Mouse (Mus musculus) C2C12 (cell line): ENCODE results near the gene Sidt2. TPM values are rescaled to one million over a fixed set of nuclear protein-coding genes. Genes with fewer than 3 reads are reported as not detected.

ENCODE experiments used
- H3K27me3 ChIP-seq: one replicate; pipeline ENCODE4 v1.6.1; 2011; ENCODE audit not compliant: control insufficient read depth, insufficient read depth, insufficient read length
- H3K36me3 ChIP-seq: one replicate; pipeline ENCODE4 v1.6.1; 2011; ENCODE audit not compliant: control insufficient read depth, insufficient read depth
- H3K4me3 ChIP-seq: one replicate; pipeline ENCODE4 v1.5.1; 2011; ENCODE audit warnings: mild to moderate bottlenecking, control low read depth; ENCODE audit not compliant: poor library complexity, insufficient read depth, severe bottlenecking
- H3K79me2 ChIP-seq: one replicate; pipeline ENCODE4 v1.6.1; 2011; ENCODE audit not compliant: control insufficient read depth, insufficient read depth
- H3K79me3 ChIP-seq: one replicate; pipeline ENCODE4 v1.6.1; 2011; ENCODE audit warnings: low read depth, control low read depth
- H3ac ChIP-seq: one replicate; pipeline ENCODE3; 2011; ENCODE audit warnings: low read depth; ENCODE audit not compliant: control insufficient read depth, insufficient read length
- CEBPB ChIP-seq: IDR thresholded peaks from one replicate; pipeline ENCODE4 v1.6.1; 2011; ENCODE audit warnings: low read depth, mild to moderate bottlenecking, control low read depth, moderate library complexity
- CTCF ChIP-seq: IDR thresholded peaks from one replicate; pipeline ENCODE4 v1.5.1; 2011; ENCODE audit not compliant: control insufficient read depth, insufficient read depth, insufficient read length
- FOSL1 ChIP-seq: IDR thresholded peaks from one replicate; pipeline ENCODE4 v1.8.0; 2011; ENCODE audit warnings: mild to moderate bottlenecking, low read length; ENCODE audit not compliant: poor library complexity, insufficient read depth, severe bottlenecking
- MAX ChIP-seq: IDR thresholded peaks from one replicate; pipeline ENCODE4 v1.6.1; 2011; ENCODE audit warnings: mild to moderate bottlenecking, control low read depth
- MYOD1 ChIP-seq: IDR thresholded peaks from one replicate; pipeline ENCODE4 v1.6.1; 2011; ENCODE audit warnings: low read depth; ENCODE audit not compliant: control insufficient read depth, insufficient read length
- MYOG ChIP-seq: IDR thresholded peaks from one replicate; pipeline ENCODE4 v1.6.1; 2011; ENCODE audit not compliant: control insufficient read depth, insufficient read length; ENCODE audit errors: extremely low read depth
- USF1 ChIP-seq: IDR thresholded peaks from one replicate; pipeline ENCODE4 v1.6.1; 2011; ENCODE audit warnings: low read depth, mild to moderate bottlenecking, control low read depth, moderate library complexity
- polyA plus RNA-seq: library from polyadenylated mRNA; unstranded; fragments of >200 nt; fragmentation: generic; extraction: Trizol; gene quantifications from one replicate; pipeline ENCODE4 v1.2.1, GENCODE M21; 2012; ENCODE audit warnings: missing spikeins

Sidt2 gene
- polyA plus RNA-seq, 1 experiment, result 50.2 TPM

- peaks cover 15% of the 10 kb centered on the region for H3K36me3 ChIP-seq
- no peak overlapping the region for H3K4me3 ChIP-seq
- no peaks in the 10 kb centered on the region for H3K27me3 ChIP-seq
- H3K79me2 ChIP-seq, result no peaks in the 10 kb centered on the region
- H3K79me3 ChIP-seq, result no peaks in the 10 kb centered on the region
- no peak overlapping the region for H3ac ChIP-seq
- TF ChIP-seq CTCF, result no peak
- TF ChIP-seq MAX, result no peak
- TF ChIP-seq USF1, result no peak
- no peak for TF ChIP-seq MYOG
- no peak for TF ChIP-seq CEBPB
- no peak for TF ChIP-seq MYOD1
- no peak for TF ChIP-seq FOSL1
These were observed 8.7 kb downstream of the Sidt2 start for GRCm38 (mm10) chr9:45946182-45946871.

DNA sequence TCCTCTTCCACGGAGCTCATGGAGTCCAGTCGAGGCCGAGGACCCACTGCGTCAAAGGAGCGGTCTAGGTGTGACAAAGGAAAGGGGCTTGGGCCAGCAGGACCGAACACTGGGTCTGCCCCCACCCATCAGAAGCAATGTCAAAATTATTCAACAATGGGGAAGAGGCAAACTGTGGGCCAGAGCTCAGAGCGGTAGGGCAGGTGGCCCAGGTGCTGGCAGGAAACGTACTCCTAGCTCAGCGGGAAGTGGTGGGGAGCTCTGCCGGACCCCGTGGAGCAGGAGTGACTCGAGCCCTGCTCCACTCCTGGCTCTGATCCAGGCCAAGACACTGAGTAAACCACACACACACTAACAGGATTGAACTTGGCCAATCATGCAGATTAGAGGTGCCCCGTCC, 9.3 kb downstream of the Sidt2 start:
- Histone ChIP-seq H3K27me3 (no peaks in the 10 kb centered on the region), H3K79me3 (no peaks in the 10 kb centered on the region), H3K79me2 (no peaks in the 10 kb centered on the region), H3K4me3 (no peak overlapping the region), H3K36me3 (peaks cover 13% of the 10 kb centered on the region), H3ac (no peak overlapping the region)
- TF ChIP-seq MYOD1 (no peak), CTCF (no peak), MAX (no peak), FOSL1 (no peak), USF1 (no peak), MYOG (no peak), CEBPB (no peak)

DNA sequence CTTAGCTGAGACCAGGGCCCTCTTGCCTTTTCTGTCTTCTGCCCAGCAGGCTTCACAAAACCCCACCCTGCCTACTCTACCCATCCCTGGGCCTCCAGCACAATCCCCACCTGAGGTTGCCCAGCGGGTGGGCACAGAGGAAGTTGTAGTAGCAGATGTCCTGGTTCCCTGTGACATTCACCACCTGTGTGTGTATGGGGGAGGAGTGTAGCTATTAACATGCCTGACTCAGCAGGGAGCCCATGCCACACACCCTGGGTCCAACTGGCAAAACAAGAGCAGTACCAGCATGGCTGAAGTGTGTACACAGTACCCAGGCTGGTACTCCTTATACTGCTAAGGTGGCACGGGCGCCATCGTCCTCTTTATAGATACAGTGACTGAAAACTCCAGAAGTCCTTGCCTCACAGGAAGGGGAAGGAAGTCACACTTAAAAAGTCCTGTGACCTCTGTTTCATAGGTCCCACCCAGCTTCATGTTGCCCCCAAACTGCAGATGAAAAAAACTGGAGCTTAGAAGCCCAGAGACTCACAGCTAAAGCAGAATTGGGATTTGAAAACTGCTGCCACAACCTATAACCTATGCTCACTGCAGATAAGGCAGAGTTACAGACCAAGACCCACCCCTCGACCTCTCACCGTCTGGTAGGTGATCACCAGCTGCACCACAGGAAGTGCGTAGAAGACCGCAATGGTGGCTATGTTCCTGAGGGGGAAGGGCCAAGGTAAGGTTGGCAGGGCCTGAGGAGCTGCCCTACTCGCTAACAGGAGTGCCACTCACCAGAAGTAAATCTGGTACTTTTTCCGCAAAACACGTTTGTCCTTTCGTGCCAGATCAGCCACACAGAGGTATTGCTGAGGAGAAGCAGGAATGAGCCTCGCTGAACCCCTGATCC, 10.3 kb downstream of the Sidt2 start:
- Histone ChIP-seq H3K27me3 (no peaks in the 10 kb centered on the region), H3K79me3 (no peaks in the 10 kb centered on the region), H3K4me3 (no peak overlapping the region), H3K36me3 (peaks cover 8% of the 10 kb centered on the region), H3K79me2 (no peaks in the 10 kb centered on the region), H3ac (no peak overlapping the region)
- TF ChIP-seq CEBPB, result no peak
- TF ChIP-seq USF1, result no peak
- TF ChIP-seq FOSL1, result no peak
- TF ChIP-seq MYOG, result no peak
- TF ChIP-seq MYOD1, result no peak
- TF ChIP-seq CTCF, result no peak
- no peak for TF ChIP-seq MAX

DNA sequence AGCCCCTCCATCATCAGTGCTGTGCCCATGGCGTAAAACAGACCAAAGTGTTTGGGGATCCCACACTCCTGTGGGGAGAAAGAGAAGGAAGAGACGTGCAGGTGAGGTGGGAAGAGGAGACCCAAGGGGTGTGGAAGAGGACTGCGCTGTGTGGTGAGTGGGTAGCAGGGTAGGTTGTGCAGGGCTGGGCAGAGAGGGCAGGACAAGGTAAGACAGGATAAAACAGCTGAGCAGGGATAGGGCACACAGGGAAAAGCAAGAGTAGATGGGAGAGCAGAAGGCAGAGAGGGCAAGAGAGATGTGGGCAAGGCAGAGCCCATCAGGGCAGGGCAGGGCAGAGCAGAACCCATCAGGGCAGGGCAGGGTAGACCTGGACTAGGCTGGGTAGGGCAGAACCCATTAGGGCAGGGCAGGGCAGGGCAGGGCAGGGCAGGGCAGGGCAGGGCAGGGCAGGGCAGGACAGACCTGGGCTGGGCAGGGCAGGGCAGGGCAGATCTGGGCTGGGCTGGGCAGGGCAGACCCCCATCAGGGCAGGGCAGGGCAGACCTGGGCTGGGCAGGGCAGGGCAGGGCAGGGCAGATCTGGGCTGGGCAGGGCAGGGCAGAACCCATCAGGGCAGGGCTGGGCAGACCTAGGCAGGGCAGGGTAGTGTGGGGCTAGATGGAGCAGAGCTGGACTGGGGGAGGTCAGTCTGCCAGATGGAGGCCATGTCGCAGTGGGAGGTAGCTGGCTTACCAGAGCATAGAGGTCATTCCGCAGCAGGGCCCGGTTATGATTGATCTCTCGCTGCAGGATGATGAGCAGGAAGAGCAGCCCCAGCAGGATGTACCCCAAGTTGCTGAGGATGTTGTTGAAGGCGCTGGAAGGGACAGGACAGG, 11.2 kb downstream of the Sidt2 start:
- no peaks in the 10 kb centered on the region for H3K27me3 ChIP-seq
- TF ChIP-seq MYOD1, result no peak
- TF ChIP-seq FOSL1, result no peak
- TF ChIP-seq USF1, result no peak
- TF ChIP-seq MAX, result no peak
- H3K79me3 ChIP-seq, result no peaks in the 10 kb centered on the region
- H3ac ChIP-seq, result no peak overlapping the region
- no peaks in the 10 kb centered on the region for H3K79me2 ChIP-seq
- no peaks in the 10 kb centered on the region for H3K36me3 ChIP-seq
- H3K4me3 ChIP-seq, result no peak overlapping the region

- Histone ChIP-seq H3ac (no peak overlapping the region), H3K4me3 (no peak overlapping the region), H3K79me2 (no peaks in the 10 kb centered on the region), H3K36me3 (no peaks in the 10 kb centered on the region), H3K27me3 (no peaks in the 10 kb centered on the region), H3K79me3 (no peaks in the 10 kb centered on the region)
- TF ChIP-seq FOSL1, result no peak
- no peak for TF ChIP-seq MYOG
- no peak for TF ChIP-seq USF1
- TF ChIP-seq MYOD1, result no peak
- TF ChIP-seq CTCF, result no peak
- TF ChIP-seq MAX, result no peak
These were observed 12.1 kb downstream of the Sidt2 start for GRCm38 (mm10) chr9:45942916-45943315.

DNA sequence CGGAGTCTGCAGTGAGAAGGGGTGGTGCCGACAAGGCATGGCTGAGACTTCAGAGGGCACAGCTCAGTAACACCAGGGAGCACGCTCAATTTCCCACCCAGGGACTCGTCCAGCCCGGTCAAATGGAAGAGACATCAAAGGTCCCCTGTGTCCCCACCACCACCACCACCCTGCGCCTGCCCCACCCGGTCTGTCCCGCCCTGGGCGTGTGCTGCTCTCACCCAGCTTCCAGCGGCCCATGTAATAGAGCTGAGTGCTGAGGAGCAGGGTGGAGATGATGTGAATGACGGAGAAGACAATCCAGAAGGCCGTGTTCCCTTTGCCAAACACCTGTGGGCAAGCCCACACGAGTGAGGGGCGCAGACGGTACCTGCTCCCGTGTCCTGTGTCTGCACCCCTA, 12.6 kb downstream of the Sidt2 start:
- Histone ChIP-seq H3K36me3 (no peaks in the 10 kb centered on the region), H3K27me3 (no peaks in the 10 kb centered on the region), H3K79me2 (no peaks in the 10 kb centered on the region), H3K79me3 (no peaks in the 10 kb centered on the region), H3K4me3 (no peak overlapping the region), H3ac (no peak overlapping the region)
- TF ChIP-seq USF1, result no peak
- TF ChIP-seq MYOG, result no peak
- TF ChIP-seq FOSL1, result no peak
- TF ChIP-seq CTCF, result no peak
- no peak for TF ChIP-seq MYOD1
- TF ChIP-seq MAX, result no peak
- TF ChIP-seq CEBPB, result no peak
